Mouse (Mus musculus) forebrain, postnatal 0 days (tissue): Measurements from ENCODE around the gene Nedd8. TPM values are rescaled to one million over a fixed set of nuclear protein-coding genes. Genes with fewer than 3 reads are reported as not detected.
A peak's percentile ranks its signal among the peaks of the same experiment; 100 is the strongest.

Experiments
- ATAC-seq: fragments of 200-750 bp; cut with Nextera tagmentation; 2 replicates; pipeline ENCODE4 v1.8.0; 2017; ENCODE audit warnings: mild to moderate bottlenecking, moderate library complexity
- DNase-seq: peaks from one replicate; pipeline ENCODE4 v3.0.0-alpha.2; 2015
- H3K27ac ChIP-seq: fragments of 300-500 bp; sonication (generic); 2 replicates; pipeline ENCODE4 v1.5.1; 2014; ENCODE audit warnings: low read depth, mild to moderate bottlenecking, antibody characterized with exemption, low read length, moderate library complexity, mixed read lengths
- H3K27me3 ChIP-seq: fragments of 300-500 bp; sonication (generic); 2 replicates; pipeline ENCODE4 v1.6.1; 2014; ENCODE audit warnings: mild to moderate bottlenecking, low read length, mixed read lengths; ENCODE audit not compliant: insufficient read depth
- H3K36me3 ChIP-seq: fragments of 300-500 bp; sonication (generic); 2 replicates; pipeline ENCODE4 v1.6.1; 2014; ENCODE audit warnings: mild to moderate bottlenecking, moderate library complexity; ENCODE audit not compliant: insufficient read depth
- H3K4me1 ChIP-seq: fragments of 300-500 bp; sonication (generic); 2 replicates; pipeline ENCODE4 v1.6.1; 2014; ENCODE audit warnings: antibody characterized with exemption; ENCODE audit not compliant: insufficient read depth
- H3K4me2 ChIP-seq: fragments of 300-500 bp; sonication (generic); 2 replicates; pipeline ENCODE4 v1.6.1; 2014; ENCODE audit warnings: low read depth, mild to moderate bottlenecking, moderate library complexity
- H3K4me3 ChIP-seq: fragments of 300-500 bp; sonication (generic); 2 replicates; pipeline ENCODE4 v1.5.1; 2014; ENCODE audit warnings: low read depth, low read length, mixed read lengths
- H3K9ac ChIP-seq: fragments of 300-500 bp; sonication (generic); 2 replicates; pipeline ENCODE4 v1.6.1; 2014; ENCODE audit warnings: mild to moderate bottlenecking
- H3K9me3 ChIP-seq: fragments of 300-500 bp; sonication (generic); 2 replicates; pipeline ENCODE4 v1.6.1; 2016; ENCODE audit warnings: low read length
- CTCF ChIP-seq: sonication (generic); IDR thresholded peaks from 2 replicates; pipeline ENCODE4 v1.5.1; 2016; ENCODE audit warnings: antibody characterized with exemption, control low read depth, low read depth
- WGBS: fragments of 180-500 bp; shearing (Covaris S2); extraction: QIAGEN DNeasy Blood & Tissue Kit; methylation state at CpG from one replicate; pipeline ENCODE4 v1.1.7; 2014; 5-methylcytosine and 5-hydroxymethylcytosine counted together
- polyA plus RNA-seq: library from polyadenylated mRNA; unstranded; fragments of >200 nt; fragmentation: Nextera tagmentation; extraction: Ambion mirVana; gene quantifications from 2 replicates; pipeline ENCODE4 v1.2.1, GENCODE M21; 2015
- total RNA-seq: library from RNA; depleted of rRNA; stranded (reverse); fragments of >200 nt; gene quantifications from 2 replicates; pipeline ENCODE4 v1.2.3, GENCODE M21; 2014

Nedd8 gene
- total and polyA plus RNA-seq, 2 experiments from 2014 or later = 132 to 593 TPM

DNA sequence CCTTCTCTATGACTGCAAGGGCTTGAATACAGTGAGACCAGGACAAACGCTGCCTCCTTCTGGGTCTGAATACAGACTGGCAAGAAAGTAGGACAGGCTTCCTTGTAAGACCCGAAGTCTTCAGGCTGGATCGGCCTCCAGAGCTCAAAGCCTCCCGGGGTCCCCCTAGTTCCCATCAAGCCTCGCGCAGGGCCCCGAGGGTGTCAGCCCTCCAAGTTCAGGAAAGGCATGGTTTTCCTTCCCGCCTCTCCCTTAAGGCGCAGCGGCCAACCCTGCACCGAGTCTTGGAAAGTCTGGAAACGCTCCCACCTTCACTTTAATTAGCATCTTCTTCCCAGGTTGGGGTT, 465 bp downstream of the Nedd8 start:
- DNase-seq (no peak), ATAC-seq (peak; percentile 58)
- H3K36me3 ChIP-seq = peaks cover 3% of the 10 kb centered on the region; the same call in 1 of the 2 replicates
- TF ChIP-seq CTCF = no peak; the same call in 1 of the 2 replicates
- H3K4me3 ChIP-seq = peak overlapping the region; percentile 85
- H3K27ac ChIP-seq = peak overlapping the region; percentile 89
- under 1% methylated on average over 12 of the region's 12 CpGs for WGBS
- peak overlapping the region; percentile 65 for H3K9ac ChIP-seq
- H3K27me3 ChIP-seq = no peaks in the 10 kb centered on the region
- no peaks in the 10 kb centered on the region for H3K9me3 ChIP-seq
- peaks cover 16% of the 10 kb centered on the region for H3K4me1 ChIP-seq
- peak overlapping the region; percentile 83 for H3K4me2 ChIP-seq

DNA sequence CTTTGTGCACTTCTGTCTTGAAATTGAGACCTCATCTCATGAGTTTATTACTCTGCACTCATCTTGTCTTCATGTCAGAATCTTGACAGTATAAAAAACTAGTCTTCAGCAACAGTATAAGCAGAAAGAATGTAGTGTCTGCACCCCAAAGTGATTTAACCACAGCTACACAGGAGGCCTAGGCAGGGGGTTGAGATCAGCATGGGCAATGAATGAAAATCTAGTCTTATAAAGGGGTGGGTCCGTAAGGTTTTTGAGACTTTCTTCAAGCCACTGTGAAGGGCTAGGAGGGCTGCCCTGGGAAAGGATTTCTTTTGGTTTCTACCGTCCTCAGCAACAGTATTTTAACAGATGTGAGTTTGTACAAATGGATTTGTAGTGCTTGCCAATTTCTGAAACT, 11.3 kb downstream of the Nedd8 start:
- H3K9ac ChIP-seq = peak overlapping the region; percentile 59; the same call in 1 of the 2 replicates
- no peaks in the 10 kb centered on the region for H3K27me3 ChIP-seq
- ATAC-seq (no peak), DNase-seq (no peak)
- WGBS = 20% methylated on average over 2 of the region's 2 CpGs
- peak overlapping the region; percentile 59; the same call in 1 of the 2 replicates for H3K4me2 ChIP-seq
- H3K9me3 ChIP-seq = no peaks in the 10 kb centered on the region
- H3K4me3 ChIP-seq = peak overlapping the region; percentile 60; the same call in 1 of the 2 replicates
- 0 out of 2 replicates have a peak, but pooled peaks cover 2% of the 10 kb centered on the region for H3K4me1 ChIP-seq
- no peak overlapping the region for H3K27ac ChIP-seq
- TF ChIP-seq CTCF = no peak
- peaks cover 25% of the 10 kb centered on the region for H3K36me3 ChIP-seq

DNA sequence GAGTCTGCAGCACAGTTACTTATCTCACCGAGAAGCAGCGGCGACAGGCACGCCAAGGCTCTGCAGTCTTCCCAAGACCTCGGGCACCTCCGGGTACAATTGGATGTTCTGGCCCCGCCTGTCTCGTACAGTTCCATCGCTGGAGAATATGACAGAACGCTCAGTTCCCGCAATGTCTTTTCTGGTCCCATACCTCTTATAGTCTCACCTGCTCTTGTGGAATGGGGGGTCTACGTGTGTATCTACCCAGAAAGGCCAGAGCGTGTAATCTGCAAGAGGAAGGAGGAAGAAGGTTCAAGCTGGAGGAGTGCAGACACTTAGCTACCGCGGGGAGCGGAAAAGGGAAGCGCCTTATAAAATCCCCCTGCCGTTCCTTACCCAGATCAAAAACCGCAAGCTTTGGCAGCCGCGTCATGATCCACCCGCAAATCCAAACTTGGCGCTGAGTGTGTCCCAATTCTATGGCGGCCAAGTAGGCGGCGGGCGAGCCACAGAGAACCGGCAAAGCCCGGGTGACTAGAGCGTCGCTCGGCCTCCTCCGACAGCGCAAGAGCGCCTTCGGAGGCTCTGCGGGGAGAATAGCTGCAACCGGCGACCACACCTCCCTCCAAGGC, 11.9 kb downstream of the Nedd8 start, which contains the start of gene Mdp1:
Gene Mdp1, minus strand, starts transcription at position 549 of the 614 bp plus-strand sequence.
- H3K4me3 ChIP-seq = peak within 1 kb of the TSS; percentile 60
- 0 out of 2 replicates have a peak, but pooled peaks cover 2% of the 10 kb centered on the region for H3K4me1 ChIP-seq
- DNase-seq = peak; percentile 92
- H3K27ac ChIP-seq = peak within 1 kb of the TSS; percentile 83
- H3K9ac ChIP-seq = peak within 1 kb of the TSS; percentile 59
- peak within 1 kb of the TSS; percentile 59 for H3K4me2 ChIP-seq
- peak; percentile 62 for TF ChIP-seq CTCF
- H3K36me3 ChIP-seq = peaks cover 25% of the 10 kb centered on the region
- H3K9me3 ChIP-seq = no peaks in the 10 kb centered on the region
- no peaks in the 10 kb centered on the region for H3K27me3 ChIP-seq
- 2% methylated on average over 39 of the region's 39 CpGs for WGBS
- peak; percentile 99 for ATAC-seq

DNA sequence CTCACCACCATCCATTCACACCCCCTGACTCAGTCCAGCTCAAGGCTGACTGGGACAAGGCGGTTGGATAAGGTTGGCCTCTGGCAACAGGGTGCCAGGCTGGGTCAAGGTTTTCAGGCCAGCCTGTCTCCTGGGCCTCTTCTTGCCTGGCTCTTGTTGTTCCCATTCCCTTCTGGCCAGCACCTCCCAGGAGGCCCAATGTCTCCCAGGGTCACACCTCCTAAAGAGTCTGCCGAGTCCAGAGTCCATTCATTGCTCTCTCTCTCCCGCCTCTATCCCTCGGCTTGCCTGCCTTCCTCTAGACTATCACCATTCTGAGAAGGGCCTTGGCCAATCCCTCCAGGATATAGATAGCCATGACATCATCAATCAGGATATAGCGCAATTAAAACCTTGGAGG, 13.9 kb downstream of the Nedd8 start:
- H3K4me1 ChIP-seq = 0 out of 2 replicates have a peak, but pooled peaks cover 2% of the 10 kb centered on the region
- 94% methylated on average over 5 of the region's 5 CpGs for WGBS
- DNase-seq (no peak), ATAC-seq (no peak)
- no peak overlapping the region for H3K4me3 ChIP-seq
- no peaks in the 10 kb centered on the region for H3K27me3 ChIP-seq
- peaks cover 16% of the 10 kb centered on the region for H3K36me3 ChIP-seq
- no peak overlapping the region for H3K9ac ChIP-seq
- H3K27ac ChIP-seq = no peak overlapping the region
- TF ChIP-seq CTCF = no peak
- H3K9me3 ChIP-seq = no peaks in the 10 kb centered on the region
- H3K4me2 ChIP-seq = no peak overlapping the region

DNA sequence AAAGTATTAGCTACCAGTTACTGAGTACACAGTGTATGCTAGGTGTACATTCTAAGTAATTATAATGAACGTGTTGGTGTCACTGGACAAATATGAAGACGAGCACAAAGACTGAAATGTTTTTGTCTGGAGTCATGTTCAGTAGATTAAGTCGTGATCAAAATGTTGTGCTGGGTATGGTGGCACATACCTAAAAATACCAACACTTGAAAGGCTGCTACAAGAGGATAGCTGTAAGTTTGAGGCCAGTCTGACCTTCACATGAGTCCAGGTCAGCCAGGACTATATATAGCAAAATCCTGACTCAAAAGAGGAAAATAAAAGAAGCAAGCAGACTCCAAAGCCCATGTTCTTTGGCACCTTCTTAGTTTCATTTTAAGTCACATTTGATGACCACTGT, 15.0 kb downstream of the Nedd8 start:
- Histone ChIP-seq H3K4me3 (no peak overlapping the region), H3K4me1 (0 out of 2 replicates have a peak, but pooled peaks cover 2% of the 10 kb centered on the region), H3K9ac (no peak overlapping the region), H3K9me3 (no peaks in the 10 kb centered on the region), H3K27me3 (no peaks in the 10 kb centered on the region), H3K27ac (no peak overlapping the region), H3K4me2 (no peak overlapping the region), H3K36me3 (peaks cover 11% of the 10 kb centered on the region; the same call in 1 of the 2 replicates)
- no peak for TF ChIP-seq CTCF
- WGBS = 89% methylated on average over 3 of the region's 3 CpGs
- DNase-seq (no peak), ATAC-seq (no peak)

DNA sequence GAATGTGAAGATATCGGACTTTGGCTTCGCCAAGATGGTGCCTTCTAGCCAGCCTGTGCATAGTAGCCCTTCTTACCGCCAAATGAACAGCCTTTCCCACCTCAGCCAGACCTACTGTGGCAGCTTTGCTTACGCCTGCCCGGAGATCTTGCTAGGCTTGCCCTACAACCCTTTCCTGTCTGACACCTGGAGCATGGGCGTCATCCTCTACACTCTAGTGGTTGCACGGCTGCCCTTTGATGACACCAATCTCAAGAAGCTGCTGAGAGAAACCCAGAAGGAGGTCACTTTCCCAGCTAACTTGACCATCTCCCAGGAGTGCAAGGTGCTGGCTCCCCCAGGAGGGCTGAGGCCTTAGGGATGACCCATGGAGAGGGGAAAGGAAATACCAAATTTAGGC, 20.4 kb downstream of the Nedd8 start:
- 91% methylated on average over 7 of the region's 7 CpGs for WGBS
- no peak overlapping the region for H3K4me3 ChIP-seq
- no peaks in the 10 kb centered on the region for H3K27me3 ChIP-seq
- no peaks in the 10 kb centered on the region for H3K4me1 ChIP-seq
- H3K9ac ChIP-seq = no peak overlapping the region
- no peak overlapping the region for H3K4me2 ChIP-seq
- ATAC-seq (no peak), DNase-seq (no peak)
- no peaks in the 10 kb centered on the region for H3K9me3 ChIP-seq
- TF ChIP-seq CTCF = no peak
- no peaks in the 10 kb centered on the region; the same call in 1 of the 2 replicates for H3K36me3 ChIP-seq
- no peak overlapping the region for H3K27ac ChIP-seq

DNA sequence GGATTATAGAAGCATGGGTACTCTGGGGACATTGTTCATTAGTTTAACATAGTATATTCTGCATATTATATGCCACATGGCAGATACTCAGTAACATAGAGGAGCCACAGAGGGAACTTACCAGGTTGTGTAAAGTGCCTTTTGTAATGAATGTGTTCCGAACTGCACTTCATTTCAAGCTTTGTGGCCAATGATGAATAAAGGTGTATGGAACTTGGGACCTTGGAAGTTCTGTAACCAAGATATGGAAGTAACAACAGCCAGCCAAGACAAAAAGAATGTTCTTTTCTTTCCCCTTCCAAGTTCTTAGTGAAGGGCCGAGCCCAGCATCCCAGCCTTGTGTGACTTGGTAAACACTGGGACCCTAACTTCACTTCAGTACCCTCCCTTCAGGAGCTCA, 22.0 kb downstream of the Nedd8 start, which contains the start of gene Tssk4:
Gene Tssk4, plus strand, starts transcription at position 301 of the 400 bp plus-strand sequence.
- no peak within 1 kb of the TSS for H3K4me2 ChIP-seq
- no peak for TF ChIP-seq CTCF
- no peak within 1 kb of the TSS for H3K27ac ChIP-seq
- DNase-seq = no peak
- no peaks in the 10 kb centered on the region for H3K27me3 ChIP-seq
- no peak within 1 kb of the TSS for H3K4me3 ChIP-seq
- H3K9me3 ChIP-seq = no peaks in the 10 kb centered on the region
- WGBS = 93% methylated on average over 2 of the region's 2 CpGs
- no peak for ATAC-seq
- 0 out of 2 replicates have a peak, but pooled peaks cover under 1% of the 10 kb centered on the region for H3K4me1 ChIP-seq
- no peaks in the 10 kb centered on the region; the same call in 1 of the 2 replicates for H3K36me3 ChIP-seq
- no peak within 1 kb of the TSS for H3K9ac ChIP-seq
